Mouse (Mus musculus) lung, adult 10 weeks (tissue): ENCODE results near the gene Olfr676. TPM values are rescaled to one million over a fixed set of nuclear protein-coding genes. Genes with fewer than 3 reads are reported as not detected.

Source experiments
- polyA plus RNA-seq: library from polyadenylated mRNA; stranded (reverse); fragments of 350-450 nt; fragmentation: Illumina TruSeq; extraction: RNeasy Lipid Tissue Mini Kit (QIAGEN cat#74804); gene quantifications from one replicate; pipeline ENCODE4 v1.2.3, GENCODE M21; 2014; ENCODE audit warnings: low read depth, low replicate concordance; ENCODE audit not compliant: insufficient read depth

The Olfr676 gene
- not detected for polyA plus RNA-seq

GRCm38 (mm10) chr7:105032398-105032797, at the start of gene Olfr676:
Gene Olfr676 (plus strand): TSS chr7:105032698.

GRCm38 (mm10) chr7:105001929-105002328, 30.6 kb upstream of the Olfr676 start, which contains the start of gene Olfr672:
Gene Olfr672 (minus strand): TSS chr7:105002029.

GRCm38 (mm10) chr7:105028360-105028759, 4.1 kb upstream of the Olfr676 start, which contains the start of gene Olfr675:
Gene Olfr675 (minus strand): TSS chr7:105028460.

GRCm38 (mm10) chr7:105064175-105064574, 31.7 kb downstream of the Olfr676 start, which contains the start of gene Olfr678:
Gene Olfr678 (plus strand): TSS chr7:105064475.

GRCm38 (mm10) chr7:105080905-105081304, 48.4 kb downstream of the Olfr676 start, which contains the start of gene Olfr679:
Gene Olfr679 (plus strand): TSS chr7:105081205.

Other genes starting within 250 kb of the Olfr676 start
- not detected for gene Usp17lb, start 190.1 kb upstream of the Olfr676 start, polyA plus RNA-seq
- not detected for gene Usp17la, start 175.7 kb upstream of the Olfr676 start, polyA plus RNA-seq
- not detected for gene Olfr665, start 154.7 kb upstream of the Olfr676 start, polyA plus RNA-seq
- gene Olfr666, start 136.7 kb upstream of the Olfr676 start, polyA plus RNA-seq: not detected
- gene Olfr667, start 111.2 kb upstream of the Olfr676 start, polyA plus RNA-seq: not detected
- gene Olfr668, start 104.6 kb upstream of the Olfr676 start, polyA plus RNA-seq: not detected
- gene Olfr669, start 98.5 kb upstream of the Olfr676 start, polyA plus RNA-seq: not detected
- not detected for gene Olfr670, start 70.1 kb upstream of the Olfr676 start, polyA plus RNA-seq
- gene Olfr671, start 53.6 kb upstream of the Olfr676 start, polyA plus RNA-seq: not detected
- not detected for gene Olfr672, start 30.7 kb upstream of the Olfr676 start, polyA plus RNA-seq
- gene Olfr675, start 4.2 kb upstream of the Olfr676 start, polyA plus RNA-seq: not detected
- not detected for gene Olfr677, start 18.7 kb downstream of the Olfr676 start, polyA plus RNA-seq
- not detected for gene Olfr678, start 31.8 kb downstream of the Olfr676 start, polyA plus RNA-seq
- not detected for gene Olfr679, start 48.5 kb downstream of the Olfr676 start, polyA plus RNA-seq
- not detected for gene Olfr680-ps1, start 60.1 kb downstream of the Olfr676 start, polyA plus RNA-seq
- not detected for gene Olfr681, start 84.1 kb downstream of the Olfr676 start, polyA plus RNA-seq
- gene Olfr683, start 114.3 kb downstream of the Olfr676 start, polyA plus RNA-seq: not detected
- gene Olfr684, start 131.0 kb downstream of the Olfr676 start, polyA plus RNA-seq: not detected
- not detected for gene Olfr685, start 153.3 kb downstream of the Olfr676 start, polyA plus RNA-seq
- gene Olfr686, start 174.8 kb downstream of the Olfr676 start, polyA plus RNA-seq: not detected